Mouse (Mus musculus): Measurements from ENCODE around the gene Gm2a.

- TF ChIP-seq CTCF (conservative IDR thresholded peaks at IDR 0.05; ENCODE audit: low read length) (no peak), POU5F1 (IDR thresholded peaks at IDR 0.05; ENCODE audit: borderline replicate concordance, low read length) (no peak), NANOG (IDR thresholded peaks at IDR 0.05; ENCODE audit: borderline replicate concordance, low read length) (no peak)
Measured at GRCm38 (mm10) chr11:55131946-55132345, 34.0 kb downstream of the Gm2a start.
